Mouse (Mus musculus) forebrain, embryonic 16.5 days (tissue): ENCODE measurements around the gene Cyba. TPM values are rescaled to one million over a fixed set of nuclear protein-coding genes. Genes with fewer than 3 reads are reported as not detected.

Experiments used
- ATAC-seq: fragments of 200-750 bp; cut with Nextera tagmentation; 2 replicates; pipeline ENCODE4 v1.8.0; 2017; ENCODE audit warnings: mild to moderate bottlenecking, moderate library complexity
- H3K27ac ChIP-seq: fragments of 300-500 bp; sonication (generic); 2 replicates; pipeline ENCODE4 v1.5.1; 2014; ENCODE audit warnings: low read length, control low read depth
- H3K27me3 ChIP-seq: fragments of 300-500 bp; sonication (generic); replicated peaks from 2 replicates; pipeline ENCODE4 v1.6.1; 2014; ENCODE audit warnings: low read length; ENCODE audit not compliant: control insufficient read depth, insufficient read depth
- H3K36me3 ChIP-seq: fragments of 300-500 bp; sonication (generic); 2 replicates; pipeline ENCODE4 v1.6.1; 2014; ENCODE audit not compliant: control insufficient read depth, insufficient read depth
- H3K4me1 ChIP-seq: fragments of 300-500 bp; sonication (generic); replicated peaks from 2 replicates; pipeline ENCODE4 v1.6.1; 2014; ENCODE audit warnings: low read length; ENCODE audit not compliant: control insufficient read depth, insufficient read depth
- H3K4me2 ChIP-seq: fragments of 300-500 bp; sonication (generic); 2 replicates; pipeline ENCODE4 v1.6.1; 2014; ENCODE audit warnings: mild to moderate bottlenecking, low read length, control low read depth
- H3K4me3 ChIP-seq: fragments of 300-500 bp; sonication (generic); replicated peaks from 2 replicates; pipeline ENCODE4 v1.5.1; 2014; ENCODE audit warnings: mild to moderate bottlenecking, low read length, control low read depth
- H3K9ac ChIP-seq: fragments of 300-500 bp; sonication (generic); replicated peaks from 2 replicates; pipeline ENCODE4 v1.6.1; 2014; ENCODE audit warnings: low read depth, low read length, control low read depth
- H3K9me3 ChIP-seq: fragments of 300-500 bp; sonication (generic); 2 replicates; pipeline ENCODE4 v1.6.1; 2016; ENCODE audit warnings: low read length; ENCODE audit not compliant: control insufficient read depth
- WGBS: fragments of 180-500 bp; shearing (Covaris S2); extraction: QIAGEN DNeasy Blood & Tissue Kit; methylation state at CpG from one replicate; pipeline ENCODE4 v1.1.7; 2014; 5-methylcytosine and 5-hydroxymethylcytosine counted together
- microRNA-seq: library from miRNA; unstranded; fragments of <30 nt; microRNA quantifications from one replicate; pipeline ENCODE4, GENCODE M21; 2017
- polyA plus RNA-seq: library from polyadenylated mRNA; unstranded; fragments of >200 nt; fragmentation: Nextera tagmentation; extraction: Ambion mirVana; gene quantifications from 2 replicates; pipeline ENCODE4 v1.2.1, GENCODE M21; 2015

The Cyba gene
- polyA plus RNA-seq, 1 experiment from 2014 or later, result 25.1 TPM

GRCm38 (mm10) chr8:122376365-122377231 is 56.1 kb downstream of the Cyba start, which contains the start of gene Zc3h18:
Gene Zc3h18, plus strand, starts transcription at chr8:122376609.
- Histone ChIP-seq H3K4me2 (peak within 1 kb of the TSS; percentile 93), H3K27ac (peak within 1 kb of the TSS; percentile 88), H3K9me3 (no peaks in the 10 kb centered on the region), H3K4me1 (peaks cover 27% of the 10 kb centered on the region), H3K27me3 (no peaks in the 10 kb centered on the region), H3K36me3 (peaks cover 4% of the 10 kb centered on the region; the same call in 1 of the 2 replicates), H3K9ac (peak within 1 kb of the TSS; percentile 81), H3K4me3 (peak within 1 kb of the TSS; percentile 80)
- WGBS, result under 1% methylated on average over 95 of the region's 107 CpGs
- peak; percentile 96 for ATAC-seq

- 32% methylated on average over 13 of the region's 13 CpGs for WGBS
- peak overlapping the region; percentile 80 for H3K4me3 ChIP-seq
- no peaks in the 10 kb centered on the region for H3K9me3 ChIP-seq
- peak overlapping the region; percentile 55 for H3K9ac ChIP-seq
- H3K4me2 ChIP-seq, result peak overlapping the region; percentile 62
- peaks cover 4% of the 10 kb centered on the region; the same call in 1 of the 2 replicates for H3K36me3 ChIP-seq
- no peak; the same call in 1 of the 2 replicates for ATAC-seq
- H3K27me3 ChIP-seq, result no peaks in the 10 kb centered on the region
- H3K4me1 ChIP-seq, result peaks cover 24% of the 10 kb centered on the region
- no peak overlapping the region for H3K27ac ChIP-seq
Measured at GRCm38 (mm10) chr8:122375751-122376364, 56.9 kb downstream of the Cyba start.

GRCm38 (mm10) chr8:122375320-122375719 is 57.4 kb downstream of the Cyba start:
- WGBS, result 95% methylated on average over 7 of the region's 7 CpGs
- Histone ChIP-seq H3K4me2 (no peak overlapping the region), H3K27ac (no peak overlapping the region), H3K9ac (no peak overlapping the region), H3K9me3 (no peaks in the 10 kb centered on the region), H3K4me3 (no peak overlapping the region), H3K4me1 (peaks cover 22% of the 10 kb centered on the region), H3K36me3 (peaks cover 4% of the 10 kb centered on the region; the same call in 1 of the 2 replicates), H3K27me3 (no peaks in the 10 kb centered on the region)
- no peak for ATAC-seq

Small RNAs within 50 kb of the gene (microRNA-seq; reads per million reads assigned to microRNA genes)
- gene Gm24366, result not detected

Other genes starting within 250 kb of the Cyba start
- 0.41 and 0.65 TPM in 2 replicates for gene Zfpm1, start 150.8 kb downstream of the Cyba start, polyA plus RNA-seq
- not detected in 2 replicates for gene Trhr2, start 72.2 kb downstream of the Cyba start, polyA plus RNA-seq
- gene Zc3h18, start 56.3 kb downstream of the Cyba start, polyA plus RNA-seq, result 44.7 and 47.5 TPM in 2 replicates
- gene Il17c, start 10.9 kb downstream of the Cyba start, polyA plus RNA-seq, result 0.61 TPM in 1 of 2 replicates, not detected in the other
- 51.0 and 60.0 TPM in 2 replicates for gene Mvd, start 10.5 kb upstream of the Cyba start, polyA plus RNA-seq
- not detected in 2 replicates for gene Snai3, start 27.8 kb upstream of the Cyba start, polyA plus RNA-seq
- gene Rnf166, start 43.1 kb upstream of the Cyba start, polyA plus RNA-seq, result 39.6 and 41.8 TPM in 2 replicates
- gene Ctu2, start 43.2 kb upstream of the Cyba start, polyA plus RNA-seq, result 72.5 and 87.3 TPM in 2 replicates
- gene Piezo1, start 118.4 kb upstream of the Cyba start, polyA plus RNA-seq, result 1.9 and 3.4 TPM in 2 replicates
- 12.0 and 13.9 TPM in 2 replicates for gene Cdt1, start 135.1 kb upstream of the Cyba start, polyA plus RNA-seq
- 184 and 204 TPM in 2 replicates for gene Aprt, start 144.0 kb upstream of the Cyba start, polyA plus RNA-seq
- 3.8 and 4.6 TPM in 2 replicates for gene Galns, start 178.5 kb upstream of the Cyba start, polyA plus RNA-seq
- gene Trappc2l, start 178.7 kb upstream of the Cyba start, polyA plus RNA-seq, result 72.0 and 92.6 TPM in 2 replicates
- gene Pabpn1l, start 189.8 kb upstream of the Cyba start, polyA plus RNA-seq, result not detected in 2 replicates